Mouse (Mus musculus) liver, adult 2 months (tissue): ENCODE data around the gene Cc2d1a. TPM values are rescaled to one million over a fixed set of nuclear protein-coding genes. Genes with fewer than 3 reads are reported as not detected.
A peak's percentile ranks its signal among the peaks of the same experiment; 100 is the strongest.

ENCODE experiments used
- DNase-seq: peaks from one replicate; pipeline ENCODE4 v3.0.0-alpha.2; 2011; ENCODE audit warnings: low read depth, low spot score; ENCODE audit errors: extremely low read depth
- H3K27ac ChIP-seq: fragments of 200-500 bp; replicated peaks from 2 replicates; pipeline ENCODE4 v1.5.1; 2012; ENCODE audit warnings: low read depth, mild to moderate bottlenecking, control low read depth, inconsistent platforms, low read length; ENCODE audit not compliant: insufficient read depth
- H3K27me3 ChIP-seq: fragments of 200-500 bp; 2 replicates; pipeline ENCODE4 v1.6.1; 2012; ENCODE audit warnings: mild to moderate bottlenecking, moderate library complexity, low read length, inconsistent platforms; ENCODE audit not compliant: control insufficient read depth, insufficient read depth
- H3K36me3 ChIP-seq: fragments of 200-500 bp; 2 replicates; pipeline ENCODE4 v1.6.1; 2012; ENCODE audit warnings: low read length, inconsistent platforms; ENCODE audit not compliant: control insufficient read depth, insufficient read depth
- H3K4me1 ChIP-seq: fragments of 200-500 bp; 2 replicates; pipeline ENCODE4 v1.6.1; 2011; ENCODE audit warnings: low read length; ENCODE audit not compliant: control insufficient read depth, insufficient read depth
- H3K4me3 ChIP-seq: fragments of 200-500 bp; 2 replicates; pipeline ENCODE4 v1.5.1; 2011; ENCODE audit warnings: low read depth, mild to moderate bottlenecking, control low read depth, low read length, moderate library complexity; ENCODE audit not compliant: insufficient read depth
- H3K79me2 ChIP-seq: fragments of 200-500 bp; 2 replicates; pipeline ENCODE4 v1.6.1; 2012; ENCODE audit warnings: inconsistent platforms, mild to moderate bottlenecking, low read length, moderate library complexity; ENCODE audit not compliant: control insufficient read depth, insufficient read depth
- H3K9ac ChIP-seq: fragments of 200-500 bp; 2 replicates; pipeline ENCODE4 v1.6.1; 2012; ENCODE audit warnings: low read depth, mild to moderate bottlenecking, control low read depth, inconsistent platforms, low read length
- CTCF ChIP-seq: fragments of 200-500 bp; IDR thresholded peaks from 2 replicates; pipeline ENCODE4 v1.5.1; 2011; ENCODE audit warnings: low read depth, low read length, control low read depth
- POLR2A ChIP-seq: fragments of 200-500 bp; IDR thresholded peaks from 2 replicates; pipeline ENCODE4 v1.6.1; 2011; ENCODE audit warnings: low read length, control low read depth; ENCODE audit not compliant: insufficient read depth; ENCODE audit errors: extremely low read depth
- WGBS: fragments of 180-500 bp; shearing (Covaris S2); methylation state at CpG from one replicate; pipeline ENCODE4 v1.1.7; 2018; 5-methylcytosine and 5-hydroxymethylcytosine counted together
- polyA plus RNA-seq: library from polyadenylated mRNA; depleted of rRNA; stranded (reverse); fragments of >200 nt; gene quantifications from 2 replicates; pipeline ENCODE4 v1.2.3, GENCODE M21; 2012
- total RNA-seq: library from RNA; depleted of rRNA; stranded (reverse); fragments of >200 nt; gene quantifications from 2 replicates; pipeline ENCODE4 v1.2.3, GENCODE M21; 2014

The Cc2d1a gene
- total and polyA plus RNA-seq, 2 experiments = 5.6 to 10.4 TPM

DNA sequence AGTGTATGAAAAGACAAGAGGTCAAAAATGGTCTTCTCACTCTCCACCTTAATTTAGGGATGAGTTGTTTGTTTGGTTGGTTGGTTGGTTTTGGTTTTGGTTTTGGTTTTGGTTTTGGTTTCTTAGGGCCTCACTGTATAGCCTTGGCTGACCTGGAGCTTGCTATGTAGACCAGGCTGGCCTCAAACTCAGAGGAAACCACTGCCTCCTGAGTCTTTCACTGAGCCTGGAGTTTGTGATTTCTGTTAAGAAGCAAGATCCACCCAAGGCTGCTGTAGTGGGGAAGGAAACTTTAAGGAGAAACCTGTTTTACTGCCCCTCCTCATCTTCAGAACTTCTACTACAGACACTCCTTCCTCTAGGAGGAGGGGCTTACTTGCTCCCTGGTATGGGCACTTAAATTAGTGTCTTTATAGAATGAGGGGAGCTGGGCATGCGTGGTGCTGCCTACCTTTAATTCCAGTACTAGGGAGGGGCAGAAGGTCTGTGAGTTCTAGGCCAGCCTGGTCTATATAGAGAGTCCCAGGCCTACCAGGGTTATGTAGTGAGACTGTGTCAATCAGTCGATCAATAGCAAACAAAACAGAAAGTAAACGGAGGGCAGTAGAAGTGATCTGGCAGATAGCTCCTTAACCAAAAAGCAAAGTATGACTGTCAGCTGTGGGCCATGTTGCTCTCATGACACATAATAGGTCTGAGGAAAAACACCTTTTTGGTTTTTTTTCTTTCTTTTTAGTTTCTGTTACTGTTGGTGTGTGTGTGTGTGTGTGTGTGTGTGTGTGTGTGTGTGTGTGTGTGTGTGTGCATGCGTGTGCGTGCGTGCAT is 41.3 kb downstream of the Cc2d1a start:
- no peaks in the 10 kb centered on the region for H3K27me3 ChIP-seq
- no peak for DNase-seq
- H3K4me3 ChIP-seq = no peak overlapping the region
- no peak for TF ChIP-seq POLR2A
- TF ChIP-seq CTCF = no peak
- peaks cover 4% of the 10 kb centered on the region for H3K4me1 ChIP-seq
- 70% methylated on average over 6 of the region's 6 CpGs for WGBS
- H3K27ac ChIP-seq = no peak overlapping the region
- peaks cover 5% of the 10 kb centered on the region; the same call in 1 of the 2 replicates for H3K79me2 ChIP-seq
- no peaks in the 10 kb centered on the region for H3K36me3 ChIP-seq
- H3K9ac ChIP-seq = no peak overlapping the region

DNA sequence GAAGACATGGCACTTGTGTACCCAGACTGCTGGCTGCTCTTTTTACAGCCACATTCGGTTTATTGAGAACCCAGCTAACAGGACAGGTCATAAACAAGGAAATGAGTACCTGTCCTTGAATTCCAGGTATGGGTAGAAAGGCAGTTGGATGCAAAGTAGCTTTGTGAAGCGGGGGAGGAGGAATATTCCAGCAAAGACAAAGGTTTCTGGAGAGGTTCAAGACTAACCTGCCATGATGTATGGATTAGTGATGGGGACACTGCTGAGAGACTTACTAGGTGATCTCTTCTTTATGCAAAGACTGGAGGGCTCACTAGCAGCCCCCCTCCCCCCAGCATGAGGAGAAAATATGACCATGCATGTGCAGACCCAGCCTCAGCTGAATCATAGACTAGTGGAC is 42.1 kb downstream of the Cc2d1a start:
- Histone ChIP-seq H3K4me1 (peaks cover 4% of the 10 kb centered on the region), H3K79me2 (peaks cover 5% of the 10 kb centered on the region; the same call in 1 of the 2 replicates), H3K27ac (no peak overlapping the region), H3K9ac (no peak overlapping the region), H3K36me3 (no peaks in the 10 kb centered on the region), H3K4me3 (no peak overlapping the region), H3K27me3 (no peaks in the 10 kb centered on the region)
- no peak for DNase-seq
- WGBS = 75% methylated on average over 2 of the region's 2 CpGs
- no peak for TF ChIP-seq CTCF
- no peak for TF ChIP-seq POLR2A

DNA sequence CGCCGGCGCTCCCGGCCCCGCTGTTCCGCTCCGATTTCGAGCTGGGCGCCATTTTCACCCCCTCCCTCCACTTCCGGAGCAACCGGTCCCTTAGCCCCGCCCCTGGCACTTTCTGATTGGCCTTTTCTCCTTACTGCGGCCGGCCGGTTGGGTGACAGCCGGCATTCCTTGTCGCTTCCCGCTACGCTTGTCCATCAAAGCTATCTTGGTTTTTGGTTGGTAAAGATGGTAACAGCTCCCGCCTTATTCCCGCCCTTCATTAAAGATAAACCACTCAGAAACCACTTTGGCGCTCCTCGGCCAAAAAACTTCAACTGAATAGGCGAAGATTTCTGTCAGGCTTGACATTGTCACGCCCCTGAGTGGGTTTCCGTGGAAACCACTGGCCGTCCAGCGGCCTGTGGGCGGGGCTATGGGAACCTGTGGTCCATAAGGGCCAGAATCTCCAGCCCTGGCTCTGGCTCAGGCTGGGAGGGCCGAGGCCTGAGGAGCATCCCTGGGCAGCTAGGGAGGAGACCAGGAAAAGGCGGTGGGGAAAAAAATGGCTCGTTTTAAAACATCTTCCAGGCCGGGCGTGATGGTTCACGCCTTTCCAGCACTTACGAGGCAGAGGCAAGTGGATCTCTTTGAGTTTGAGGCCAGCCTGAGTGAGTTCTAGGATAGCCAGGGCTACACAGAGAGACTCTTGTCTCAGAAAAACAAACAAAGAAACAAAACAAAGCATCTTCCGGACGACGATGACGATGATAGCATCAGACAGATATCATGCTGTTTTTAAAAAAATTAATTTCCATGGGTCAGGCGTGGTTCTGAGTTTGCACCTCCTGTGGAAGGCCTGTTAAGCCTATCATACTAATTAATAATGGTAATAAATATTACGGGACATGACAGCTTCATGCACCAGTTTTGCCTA is 42.8 kb downstream of the Cc2d1a start, which contains the start of gene Dcaf15:
TSS of gene Dcaf15 (minus strand) at position 72 of the 913 bp plus-strand sequence.
- TF ChIP-seq CTCF = no peak
- no peak for TF ChIP-seq POLR2A
- Histone ChIP-seq H3K27me3 (no peaks in the 10 kb centered on the region), H3K9ac (peak within 1 kb of the TSS; percentile 58), H3K79me2 (peaks cover 5% of the 10 kb centered on the region; the same call in 1 of the 2 replicates), H3K27ac (no peak within 1 kb of the TSS), H3K4me1 (peaks cover 4% of the 10 kb centered on the region), H3K4me3 (peak within 1 kb of the TSS; percentile 71), H3K36me3 (no peaks in the 10 kb centered on the region)
- 13% methylated on average over 42 of the region's 42 CpGs for WGBS
- peak; percentile 98 for DNase-seq

DNA sequence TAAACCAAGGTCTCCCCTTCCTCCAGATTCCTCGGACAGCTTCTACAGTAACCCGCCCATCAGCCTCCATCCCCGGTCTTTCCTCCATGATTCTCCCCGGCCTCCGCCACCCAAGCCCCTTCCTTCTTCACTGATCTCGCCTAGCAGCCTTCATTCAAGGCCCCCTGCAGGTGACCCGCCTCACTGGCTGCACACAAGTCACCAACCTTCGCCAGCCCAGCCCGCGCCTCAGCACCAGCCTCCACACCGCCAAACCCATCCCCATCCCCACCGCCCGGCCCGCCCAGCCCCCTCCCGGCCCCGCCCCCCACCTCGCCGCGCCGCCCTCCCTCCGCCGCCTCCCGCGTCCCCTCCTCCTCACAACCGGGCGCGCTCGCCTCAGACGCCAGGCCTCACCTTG is 43.5 kb downstream of the Cc2d1a start:
- H3K79me2 ChIP-seq = peaks cover 5% of the 10 kb centered on the region; the same call in 1 of the 2 replicates
- H3K9ac ChIP-seq = peak overlapping the region; percentile 58
- peak overlapping the region; percentile 71 for H3K4me3 ChIP-seq
- no peaks in the 10 kb centered on the region for H3K27me3 ChIP-seq
- H3K4me1 ChIP-seq = peaks cover 4% of the 10 kb centered on the region
- DNase-seq = no peak
- WGBS = 2% methylated on average over 26 of the region's 29 CpGs
- TF ChIP-seq POLR2A (no peak), CTCF (peak; percentile 43)
- H3K36me3 ChIP-seq = no peaks in the 10 kb centered on the region
- no peak overlapping the region for H3K27ac ChIP-seq

DNA sequence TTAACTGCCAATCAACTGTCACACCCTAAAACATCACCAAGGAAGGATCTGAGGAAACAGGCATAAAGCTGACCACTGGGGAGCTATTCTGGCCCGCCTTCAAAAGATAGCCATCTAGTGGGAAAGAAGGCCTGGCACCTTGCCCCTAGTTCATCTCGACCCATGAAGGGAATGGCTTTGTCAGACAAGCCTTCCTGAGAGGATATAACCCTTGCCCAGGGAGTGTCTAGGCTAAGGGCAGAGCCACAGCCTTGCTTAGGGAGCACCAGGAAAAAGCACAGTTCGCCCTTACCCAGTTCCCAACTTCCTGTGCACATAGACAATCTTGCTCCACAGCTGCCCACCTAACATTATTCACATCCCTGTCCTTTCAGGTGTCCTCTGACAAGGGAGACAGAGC is 44.1 kb downstream of the Cc2d1a start:
- WGBS = 41% methylated on average over 3 of the region's 3 CpGs
- TF ChIP-seq CTCF (no peak), POLR2A (no peak)
- no peak overlapping the region for H3K27ac ChIP-seq

More for the DNA sequence above, 44.1 kb downstream of the Cc2d1a start:
- Histone ChIP-seq H3K79me2 (peaks cover 5% of the 10 kb centered on the region; the same call in 1 of the 2 replicates), H3K27me3 (no peaks in the 10 kb centered on the region), H3K36me3 (no peaks in the 10 kb centered on the region), H3K4me1 (peaks cover 4% of the 10 kb centered on the region), H3K4me3 (no peak overlapping the region), H3K9ac (no peak overlapping the region)
- DNase-seq = no peak
